Mouse (Mus musculus) heart, embryonic 14.5 days (tissue): ENCODE data around the gene Mpped2. TPM values are rescaled to one million over a fixed set of nuclear protein-coding genes. Genes with fewer than 3 reads are reported as not detected.

ENCODE experiments used
- ATAC-seq: fragments of 200-750 bp; cut with Nextera tagmentation; 2 replicates; pipeline ENCODE4 v1.8.0; 2017; ENCODE audit warnings: low read depth, moderate TSS enrichment; ENCODE audit not compliant: insufficient number of reproducible peaks, insufficient read depth, low FRiP score
- H3K27ac ChIP-seq, 2 experiments: fragments of 200-500 bp in 1 of 2; fragments of 300-500 bp in 1 of 2; sonication (generic) in 1 of 2; replicated peaks in 1 of 2; 2 replicates each; pipeline ENCODE4 v1.5.1; 2012 to 2014; ENCODE audit warnings: low read depth in 2 of 2, low read length in 2 of 2, control low read depth in 1 of 2, mild to moderate bottlenecking in 1 of 2, mixed read lengths in 1 of 2; ENCODE audit not compliant: control insufficient read depth in 1 of 2, insufficient read depth in 1 of 2
- H3K27me3 ChIP-seq: fragments of 300-500 bp; sonication (generic); 2 replicates; pipeline ENCODE4 v1.6.1; 2014; ENCODE audit warnings: mild to moderate bottlenecking, low read length, control low read depth; ENCODE audit not compliant: control insufficient read depth, insufficient read depth
- H3K36me3 ChIP-seq: fragments of 300-500 bp; sonication (generic); 2 replicates; pipeline ENCODE4 v1.6.1; 2014; ENCODE audit warnings: mild to moderate bottlenecking, control low read depth, low read length, mixed read lengths; ENCODE audit not compliant: control insufficient read depth, insufficient read depth
- H3K4me1 ChIP-seq, 2 experiments: fragments of 200-500 bp in 1 of 2; fragments of 300-500 bp in 1 of 2; sonication (generic) in 1 of 2; 2 replicates each; pipeline ENCODE4 v1.6.1; 2012 to 2014; ENCODE audit warnings: low read length in 2 of 2, control low read depth in 1 of 2, mixed read lengths in 1 of 2; ENCODE audit not compliant: control insufficient read depth in 2 of 2, insufficient read depth in 2 of 2
- H3K4me2 ChIP-seq: fragments of 300-500 bp; sonication (generic); 2 replicates; pipeline ENCODE4 v1.6.1; 2014; ENCODE audit warnings: mild to moderate bottlenecking, low read length
- H3K4me3 ChIP-seq, 2 experiments: fragments of 200-500 bp in 1 of 2; fragments of 300-500 bp in 1 of 2; sonication (generic) in 1 of 2; 2 replicates each; pipeline ENCODE4 v1.5.1; 2012 to 2014; ENCODE audit warnings: low read length in 2 of 2, mild to moderate bottlenecking in 2 of 2, control low read depth in 1 of 2, low read depth in 1 of 2, moderate library complexity in 1 of 2; ENCODE audit not compliant: control insufficient read depth in 1 of 2, insufficient read depth in 1 of 2
- H3K9ac ChIP-seq: fragments of 300-500 bp; sonication (generic); 2 replicates; pipeline ENCODE4 v1.6.1; 2014; ENCODE audit warnings: mild to moderate bottlenecking, low read length
- H3K9me3 ChIP-seq: fragments of 300-500 bp; sonication (generic); 2 replicates; pipeline ENCODE4 v1.6.1; 2016; ENCODE audit warnings: low read length, control low read depth; ENCODE audit not compliant: control insufficient read depth
- WGBS: fragments of 180-500 bp; shearing (Covaris S2); extraction: QIAGEN DNeasy Blood & Tissue Kit; methylation state at CpG from one replicate; pipeline ENCODE4 v1.1.7; 2014; 5-methylcytosine and 5-hydroxymethylcytosine counted together
- polyA plus RNA-seq: library from polyadenylated mRNA; unstranded; fragments of >200 nt; fragmentation: Nextera tagmentation; extraction: Ambion mirVana; gene quantifications from 2 replicates; pipeline ENCODE4 v1.2.1, GENCODE M21; 2014

The Mpped2 gene
- polyA plus RNA-seq, 1 experiment from 2014 or later, result 68.7 TPM

- 79% methylated on average over 7 of the region's 7 CpGs for WGBS
- peaks cover 19 to 23% of the 10 kb centered on the region in 2 experiments for H3K4me1 ChIP-seq
- no peaks in the 10 kb centered on the region for H3K9me3 ChIP-seq
- H3K36me3 ChIP-seq, result peaks cover 22% of the 10 kb centered on the region
- H3K27me3 ChIP-seq, result no peaks in the 10 kb centered on the region
- H3K27ac ChIP-seq, result no peak overlapping the region
- H3K4me2 ChIP-seq, result no peak overlapping the region
- no peak overlapping the region for H3K9ac ChIP-seq
- ATAC-seq, result no peak
- H3K4me3 ChIP-seq, result no peak overlapping the region
Measured at GRCm38 (mm10) chr2:106865148-106865786, 172.2 kb downstream of the Mpped2 start.

GRCm38 (mm10) chr2:106866303-106866702 is 173.2 kb downstream of the Mpped2 start:
- H3K9me3 ChIP-seq, result no peaks in the 10 kb centered on the region
- no peak overlapping the region for H3K4me2 ChIP-seq
- no peak for ATAC-seq
- H3K36me3 ChIP-seq, result peaks cover 26% of the 10 kb centered on the region
- H3K27me3 ChIP-seq, result no peaks in the 10 kb centered on the region
- no peak overlapping the region for H3K4me3 ChIP-seq
- H3K27ac ChIP-seq, result no peak overlapping the region
- 69% methylated on average over 5 of the region's 5 CpGs for WGBS
- no peak overlapping the region for H3K9ac ChIP-seq
- H3K4me1 ChIP-seq, result peaks cover 12 to 17% of the 10 kb centered on the region in 2 experiments

- no peak overlapping the region for H3K4me2 ChIP-seq
- H3K27ac ChIP-seq, result no peak overlapping the region
- no peak overlapping the region for H3K9ac ChIP-seq
- peaks cover 29% of the 10 kb centered on the region for H3K36me3 ChIP-seq
- peaks cover 0 to 5% of the 10 kb centered on the region in 2 experiments; a peak in 1 of 4 replicates for H3K4me1 ChIP-seq
- ATAC-seq, result no peak
- no peaks in the 10 kb centered on the region for H3K27me3 ChIP-seq
- no peak overlapping the region for H3K4me3 ChIP-seq
- H3K9me3 ChIP-seq, result no peaks in the 10 kb centered on the region
- WGBS, result 96% methylated on average over 2 of the region's 2 CpGs
Measured at GRCm38 (mm10) chr2:106870886-106871285, 177.8 kb downstream of the Mpped2 start.

GRCm38 (mm10) chr2:106873166-106873565 is 180.1 kb downstream of the Mpped2 start:
- peaks cover 0 to 5% of the 10 kb centered on the region in 2 experiments; a peak in 1 of 4 replicates for H3K4me1 ChIP-seq
- no peak for ATAC-seq
- no peak overlapping the region for H3K27ac ChIP-seq
- H3K36me3 ChIP-seq, result peaks cover 20% of the 10 kb centered on the region
- no peak overlapping the region for H3K9ac ChIP-seq
- no peaks in the 10 kb centered on the region for H3K27me3 ChIP-seq
- no peaks in the 10 kb centered on the region for H3K9me3 ChIP-seq
- no peak overlapping the region for H3K4me3 ChIP-seq
- no peak overlapping the region for H3K4me2 ChIP-seq
- 88% methylated on average over 9 of the region's 9 CpGs for whole genome bisulfite sequencing

- Histone ChIP-seq H3K9ac (no peak overlapping the region), H3K36me3 (no peaks in the 10 kb centered on the region), H3K4me3 (no peak overlapping the region), H3K27ac (no peak overlapping the region), H3K27me3 (no peaks in the 10 kb centered on the region), H3K4me2 (no peak overlapping the region), H3K4me1 (no peaks in the 10 kb centered on the region; a peak in 1 of 4 replicates), H3K9me3 (no peaks in the 10 kb centered on the region)
- 61% methylated on average over 8 of the region's 8 CpGs for WGBS
- no peak for ATAC-seq
Measured at GRCm38 (mm10) chr2:106883390-106883789, 190.3 kb downstream of the Mpped2 start.

- Histone ChIP-seq H3K9me3 (no peaks in the 10 kb centered on the region), H3K27me3 (no peaks in the 10 kb centered on the region), H3K9ac (no peak overlapping the region), H3K4me1 (peaks cover 3 to 14% of the 10 kb centered on the region in 2 experiments; a peak in 3 of 4 replicates), H3K27ac (no peak overlapping the region), H3K4me2 (no peak overlapping the region), H3K36me3 (no peaks in the 10 kb centered on the region), H3K4me3 (no peak overlapping the region)
- 87% methylated on average over 5 of the region's 5 CpGs for WGBS
- no peak for ATAC-seq
Measured at GRCm38 (mm10) chr2:106888174-106888573, 195.1 kb downstream of the Mpped2 start.

GRCm38 (mm10) chr2:106889297-106890000 is 196.4 kb downstream of the Mpped2 start:
- no peak for ATAC-seq
- peak overlapping the region; percentile 47 for H3K4me2 ChIP-seq
- no peaks in the 10 kb centered on the region for H3K36me3 ChIP-seq
- no peaks in the 10 kb centered on the region for H3K27me3 ChIP-seq
- H3K4me1 ChIP-seq, result peaks cover 3 to 14% of the 10 kb centered on the region in 2 experiments; a peak in 3 of 4 replicates
- no peak overlapping the region for H3K4me3 ChIP-seq
- WGBS, result 6% methylated on average over 3 of the region's 3 CpGs
- no peaks in the 10 kb centered on the region for H3K9me3 ChIP-seq
- no peak overlapping the region for H3K9ac ChIP-seq
- peak overlapping the region in 1 of 2 experiments; percentile 35; a peak in 1 of 4 replicates for H3K27ac ChIP-seq
